Mouse (Mus musculus) ES-Bruce4 (cell line): ENCODE results near the gene Ifit3b.

ENCODE experiments used
- CTCF ChIP-seq: IDR thresholded peaks from one replicate; pipeline ENCODE4 v1.8.1; 2011; ENCODE audit warnings: low read depth, low read length
- EP300 ChIP-seq: IDR thresholded peaks from 2 replicates; pipeline ENCODE4 v1.6.1; 2011; ENCODE audit warnings: low read depth, low read length; ENCODE audit not compliant: insufficient read depth
- POLR2A ChIP-seq: IDR thresholded peaks from one replicate; pipeline ENCODE4 v1.8.1; 2011; ENCODE audit warnings: low read length; ENCODE audit not compliant: insufficient read depth

- TF ChIP-seq POLR2A (no peak), CTCF (no peak), EP300 (no peak)
These were observed 18.8 kb upstream of the Ifit3b start for GRCm38 (mm10) chr19:34588959-34589358.
